Mouse (Mus musculus) testis, adult 2 months (tissue): ENCODE measurements around the gene Bglap2. TPM values are rescaled to one million over a fixed set of nuclear protein-coding genes. Genes with fewer than 3 reads are reported as not detected.

ENCODE experiments used
- H3K27ac ChIP-seq: fragments of 200-500 bp; 2 replicates; pipeline ENCODE4 v1.5.1; 2012; ENCODE audit warnings: low read depth, low read length; ENCODE audit not compliant: control insufficient read depth, insufficient read depth
- H3K27me3 ChIP-seq: fragments of 200-500 bp; 2 replicates; pipeline ENCODE4 v1.6.1; 2012; ENCODE audit warnings: mild to moderate bottlenecking, low read length, moderate library complexity; ENCODE audit not compliant: control insufficient read depth, insufficient read depth
- H3K36me3 ChIP-seq: fragments of 200-500 bp; 2 replicates; pipeline ENCODE4 v1.6.1; 2012; ENCODE audit warnings: mild to moderate bottlenecking, low read length; ENCODE audit not compliant: control insufficient read depth, insufficient read depth
- H3K4me1 ChIP-seq: fragments of 200-500 bp; 2 replicates; pipeline ENCODE4 v1.6.1; 2012; ENCODE audit warnings: low read length; ENCODE audit not compliant: control insufficient read depth, insufficient read depth
- H3K4me3 ChIP-seq: fragments of 200-500 bp; 2 replicates; pipeline ENCODE4 v1.5.1; 2012; ENCODE audit warnings: low read depth, mild to moderate bottlenecking, low read length, moderate library complexity, mixed read lengths; ENCODE audit not compliant: control insufficient read depth
- CTCF ChIP-seq: fragments of 200-500 bp; IDR thresholded peaks from 2 replicates; pipeline ENCODE4 v1.5.1; 2012; ENCODE audit warnings: low read depth, mild to moderate bottlenecking, inconsistent platforms, low read length, moderate library complexity; ENCODE audit not compliant: control insufficient read depth, insufficient read depth, insufficient replicate concordance
- POLR2A ChIP-seq: fragments of 200-500 bp; IDR thresholded peaks from 2 replicates; pipeline ENCODE4 v1.6.1; 2012; ENCODE audit warnings: low read depth, mild to moderate bottlenecking, inconsistent platforms, low read length, moderate library complexity; ENCODE audit not compliant: control insufficient read depth
- polyA plus RNA-seq: library from polyadenylated mRNA; depleted of rRNA; stranded (reverse); fragments of >200 nt; gene quantifications from 2 replicates; pipeline ENCODE4 v1.2.3, GENCODE M21; 2012; rRNA removed

Gene Bglap2
- polyA plus RNA-seq, 1 experiment, result 0.42 TPM

GRCm38 (mm10) chr3:88334029-88334658, 44.4 kb downstream of the Bglap2 start:
- Histone ChIP-seq H3K27me3 (no peaks in the 10 kb centered on the region), H3K36me3 (no peaks in the 10 kb centered on the region), H3K4me1 (peaks cover 24% of the 10 kb centered on the region), H3K27ac (no peak overlapping the region), H3K4me3 (no peak overlapping the region)
- TF ChIP-seq CTCF (no peak), POLR2A (no peak)

DNA sequence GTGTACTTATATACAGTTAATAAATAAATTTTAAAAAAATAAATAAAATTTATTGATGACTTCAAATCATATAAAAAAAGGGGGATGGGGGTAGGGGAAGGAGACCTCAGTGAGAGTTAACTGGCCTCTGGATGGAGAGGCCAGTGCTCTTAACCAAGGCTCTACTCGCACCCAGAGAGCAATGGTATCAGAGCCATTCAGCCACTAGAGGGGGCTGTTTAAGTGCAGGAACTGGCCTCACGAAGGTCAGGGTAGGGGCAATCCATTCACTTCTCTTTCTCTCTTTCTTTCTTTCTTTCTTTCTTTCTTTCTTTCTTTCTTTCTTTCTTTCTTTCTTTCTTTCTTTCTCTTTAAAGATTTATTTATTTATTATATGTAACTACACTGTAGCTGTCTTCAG, 47.2 kb downstream of the Bglap2 start:
- no peaks in the 10 kb centered on the region for H3K36me3 ChIP-seq
- no peak overlapping the region for H3K27ac ChIP-seq
- peaks cover 19% of the 10 kb centered on the region for H3K4me1 ChIP-seq
- H3K27me3 ChIP-seq, result no peaks in the 10 kb centered on the region
- TF ChIP-seq POLR2A (no peak), CTCF (peak; percentile 58; the same call in 1 of the 2 replicates)
- H3K4me3 ChIP-seq, result no peak overlapping the region

DNA sequence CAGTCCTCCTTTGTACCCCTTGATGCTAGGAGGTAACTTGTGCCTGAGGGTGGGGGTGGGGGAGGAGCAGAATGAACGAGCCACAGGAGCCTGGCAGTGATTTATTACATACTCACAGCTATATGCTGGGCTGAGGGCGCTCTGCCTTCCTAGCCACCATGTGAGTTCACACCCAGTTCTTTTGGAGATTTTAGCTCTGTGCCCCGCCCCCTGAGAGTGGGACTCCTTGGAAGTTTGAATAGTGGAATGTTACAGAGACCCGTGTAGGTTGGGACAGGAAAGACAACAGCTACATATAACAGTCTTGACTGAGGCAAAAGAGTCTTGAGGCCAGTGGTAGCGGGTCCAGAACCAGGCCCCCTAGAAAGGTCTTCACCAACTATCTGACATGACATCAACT, 49.5 kb downstream of the Bglap2 start:
- H3K4me1 ChIP-seq, result peaks cover 17% of the 10 kb centered on the region
- no peak overlapping the region for H3K4me3 ChIP-seq
- H3K27ac ChIP-seq, result no peak overlapping the region
- H3K27me3 ChIP-seq, result no peaks in the 10 kb centered on the region
- no peak for TF ChIP-seq POLR2A
- no peak for TF ChIP-seq CTCF
- H3K36me3 ChIP-seq, result no peaks in the 10 kb centered on the region

Other genes with a start within 250 kb of the Bglap2 start
- gene Mef2d, start 236.3 kb downstream of the Bglap2 start, polyA plus RNA-seq, result 16.0 and 17.6 TPM in 2 replicates
- gene Rhbg, start 124.0 kb downstream of the Bglap2 start, polyA plus RNA-seq, result 3.3 and 3.9 TPM in 2 replicates
- 2.2 and 2.8 TPM in 2 replicates for gene Gm38392, start 91.5 kb downstream of the Bglap2 start, polyA plus RNA-seq
- gene Tsacc, start 81.7 kb downstream of the Bglap2 start, polyA plus RNA-seq, result 654 and 688 TPM in 2 replicates
- gene Cct3, start 81.6 kb downstream of the Bglap2 start, polyA plus RNA-seq, result 342 and 349 TPM in 2 replicates
- 21.7 and 22.5 TPM in 2 replicates for gene Glmp, start 53.7 kb downstream of the Bglap2 start, polyA plus RNA-seq
- 9.5 TPM in 2 replicates for gene Tmem79, start 42.6 kb downstream of the Bglap2 start, polyA plus RNA-seq
- 105 and 112 TPM in 2 replicates for gene Smg5, start 42.4 kb downstream of the Bglap2 start, polyA plus RNA-seq
- gene Paqr6, start 14.1 kb downstream of the Bglap2 start, polyA plus RNA-seq, result 6.2 and 6.4 TPM in 2 replicates
- 1.7 TPM in 1 of 2 replicates, not detected in the other for gene Bglap3, start 6.0 kb downstream of the Bglap2 start, polyA plus RNA-seq
- gene Bglap, start 5.8 kb upstream of the Bglap2 start, polyA plus RNA-seq, result not detected in 2 replicates
- gene Pmf1, start 31.6 kb upstream of the Bglap2 start, polyA plus RNA-seq, result 27.5 and 27.9 TPM in 2 replicates
- 12.2 and 12.7 TPM in 2 replicates for gene Slc25a44, start 46.4 kb upstream of the Bglap2 start, polyA plus RNA-seq
- 58.9 and 66.2 TPM in 2 replicates for gene Sema4a, start 82.5 kb upstream of the Bglap2 start, polyA plus RNA-seq
- gene Lmna, start 131.3 kb upstream of the Bglap2 start, polyA plus RNA-seq, result 14.4 and 16.7 TPM in 2 replicates
- 1.4 and 1.5 TPM in 2 replicates for gene Mex3a, start 153.7 kb upstream of the Bglap2 start, polyA plus RNA-seq
- gene Rab25, start 169.6 kb upstream of the Bglap2 start, polyA plus RNA-seq, result 0.10 and 1.9 TPM in 2 replicates
- 46.9 and 53.9 TPM in 2 replicates for gene Lamtor2, start 174.4 kb upstream of the Bglap2 start, polyA plus RNA-seq
- gene Ubqln4, start 175.1 kb upstream of the Bglap2 start, polyA plus RNA-seq, result 51.4 and 55.3 TPM in 2 replicates
- gene Ssr2, start 197.2 kb upstream of the Bglap2 start, polyA plus RNA-seq, result 128 and 161 TPM in 2 replicates
- gene Arhgef2, start 227.3 kb upstream of the Bglap2 start, polyA plus RNA-seq, result 512 and 614 TPM in 2 replicates